Mouse (Mus musculus) bone marrow, adult 2 months (tissue): ENCODE data around the gene Arid3c. TPM values are rescaled to one million over a fixed set of nuclear protein-coding genes. Genes with fewer than 3 reads are reported as not detected.

Source experiments
- H3K27ac ChIP-seq: fragments of 200-500 bp; 2 replicates; pipeline ENCODE4 v1.5.1; 2012; ENCODE audit warnings: low read depth, mild to moderate bottlenecking, control low read depth, inconsistent platforms, low read length; ENCODE audit not compliant: control insufficient read depth, poor library complexity, insufficient read depth
- H3K4me1 ChIP-seq: fragments of 200-500 bp; 2 replicates; pipeline ENCODE4 v1.6.1; 2011; ENCODE audit warnings: low read length; ENCODE audit not compliant: control insufficient read depth, insufficient read depth
- H3K4me3 ChIP-seq: fragments of 200-500 bp; replicated peaks from 2 replicates; pipeline ENCODE3; 2011; ENCODE audit warnings: mild to moderate bottlenecking, low read depth, low read length, control low read depth; ENCODE audit not compliant: control insufficient read depth
- CTCF ChIP-seq: fragments of 200-500 bp; IDR thresholded peaks from 2 replicates; pipeline ENCODE4 v1.5.1; 2011; ENCODE audit warnings: low read length, control low read depth; ENCODE audit not compliant: control insufficient read depth, insufficient read depth
- POLR2A ChIP-seq: fragments of 200-500 bp; IDR thresholded peaks from 2 replicates; pipeline ENCODE4 v1.6.1; 2011; ENCODE audit warnings: low read depth, mild to moderate bottlenecking, control low read depth, low read length, borderline replicate concordance; ENCODE audit not compliant: control insufficient read depth
- WGBS: fragments of 180-500 bp; shearing (Covaris S2); methylation state at CpG from one replicate; pipeline ENCODE4 v1.1.7; 2018; 5-methylcytosine and 5-hydroxymethylcytosine counted together
- polyA plus RNA-seq: library from polyadenylated mRNA; stranded (reverse); fragments of >200 nt; gene quantifications from 2 replicates; pipeline ENCODE4 v1.2.4, GENCODE M21; 2011; ENCODE audit warnings: low replicate concordance; ENCODE audit not compliant: missing spikeins, insufficient read depth, insufficient read length

Gene Arid3c
- polyA plus RNA-seq, 1 experiment = not detected

DNA sequence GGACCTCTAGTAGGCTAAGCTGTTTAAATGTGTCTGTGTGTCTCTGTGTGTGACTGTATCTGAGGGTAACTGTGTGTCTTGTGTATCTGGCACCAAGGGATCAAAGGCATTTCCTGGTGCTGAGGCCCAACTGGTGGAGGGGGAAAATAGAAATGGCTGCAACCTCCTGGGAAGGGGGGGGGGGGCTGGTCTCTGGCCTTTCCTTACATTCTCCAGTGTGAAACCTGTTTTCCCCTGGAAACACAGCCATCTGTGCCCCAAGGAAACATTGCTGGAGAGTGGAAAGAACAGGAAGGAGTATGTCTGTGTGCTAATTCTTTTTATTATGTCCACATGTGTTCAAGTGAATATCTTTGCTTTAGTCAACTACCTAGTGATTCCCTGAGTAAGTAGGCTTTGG, 30.7 kb upstream of the Arid3c start:
- Histone ChIP-seq H3K4me3 (no peak overlapping the region), H3K27ac (no peak overlapping the region), H3K4me1 (peaks cover 2% of the 10 kb centered on the region)
- no peak for TF ChIP-seq CTCF
- no peak for TF ChIP-seq POLR2A

DNA sequence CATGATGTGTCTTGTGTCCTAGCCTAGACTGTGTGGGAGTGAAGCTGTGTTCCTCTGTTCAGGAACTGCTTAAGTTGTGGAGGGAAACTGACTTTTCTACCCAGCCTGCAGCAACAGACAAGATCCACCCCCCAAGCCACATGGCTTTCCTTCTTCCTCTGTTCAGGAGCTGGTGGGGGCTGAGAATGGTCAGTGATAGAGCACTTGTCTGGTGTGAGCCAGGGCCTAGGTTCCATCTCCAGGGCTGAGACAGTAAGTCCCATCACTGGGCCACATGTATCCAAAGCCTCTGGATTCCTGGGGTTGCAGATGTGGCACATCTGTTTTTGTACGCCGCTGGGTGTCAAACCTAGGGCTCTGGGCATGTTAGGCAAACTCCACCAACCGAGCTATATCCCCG, 30.0 kb upstream of the Arid3c start:
- 40% methylated on average over 4 of the region's 4 CpGs for WGBS
- H3K4me3 ChIP-seq = no peak overlapping the region
- no peak overlapping the region for H3K27ac ChIP-seq
- peaks cover 3% of the 10 kb centered on the region for H3K4me1 ChIP-seq
- no peak for TF ChIP-seq POLR2A
- no peak for TF ChIP-seq CTCF

- H3K4me3 ChIP-seq = peak overlapping the region; percentile 59
- WGBS = 5% methylated on average over 15 of the region's 15 CpGs
- no peak overlapping the region for H3K27ac ChIP-seq
- peaks cover 3% of the 10 kb centered on the region for H3K4me1 ChIP-seq
- TF ChIP-seq POLR2A = peak; percentile 24; the same call in 1 of the 2 replicates
- no peak; the same call in 1 of the 2 replicates for TF ChIP-seq CTCF
Measured at GRCm38 (mm10) chr4:41760288-41760721, 29.4 kb upstream of the Arid3c start.

DNA sequence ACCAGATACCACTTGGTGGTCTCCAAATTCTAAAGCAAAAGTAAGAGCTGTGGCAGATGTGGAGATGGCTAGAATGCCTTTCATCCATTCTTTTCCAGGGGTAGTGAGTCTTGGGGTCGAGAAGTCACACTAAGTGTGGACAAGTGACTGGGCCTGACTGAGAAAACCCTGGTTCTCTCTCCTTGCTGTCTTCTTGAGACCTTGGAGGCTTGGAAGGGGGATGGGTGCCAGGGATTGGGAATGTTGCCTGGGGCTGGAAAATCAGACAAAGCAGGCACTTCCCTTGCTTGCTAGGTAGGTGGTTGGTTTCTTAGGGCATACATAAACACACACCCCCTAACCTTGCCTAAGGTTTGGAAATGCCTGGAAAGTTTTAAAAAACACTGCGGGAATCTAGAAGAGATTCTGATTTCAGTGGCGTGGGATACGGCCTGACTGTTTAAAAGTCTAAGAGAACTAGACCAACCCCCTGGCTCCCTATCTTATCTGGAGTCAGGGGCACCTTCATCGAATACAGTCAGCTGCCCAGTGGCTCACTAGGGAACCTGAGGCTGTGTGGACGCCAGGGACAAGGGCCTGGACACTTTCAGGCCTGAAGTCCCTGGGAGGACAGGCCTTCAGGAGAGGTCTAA, 28.8 kb upstream of the Arid3c start:
- 43% methylated on average over 6 of the region's 6 CpGs for WGBS
- TF ChIP-seq CTCF (no peak), POLR2A (no peak)
- H3K4me1 ChIP-seq = peaks cover 3% of the 10 kb centered on the region
- no peak overlapping the region for H3K4me3 ChIP-seq
- H3K27ac ChIP-seq = no peak overlapping the region

DNA sequence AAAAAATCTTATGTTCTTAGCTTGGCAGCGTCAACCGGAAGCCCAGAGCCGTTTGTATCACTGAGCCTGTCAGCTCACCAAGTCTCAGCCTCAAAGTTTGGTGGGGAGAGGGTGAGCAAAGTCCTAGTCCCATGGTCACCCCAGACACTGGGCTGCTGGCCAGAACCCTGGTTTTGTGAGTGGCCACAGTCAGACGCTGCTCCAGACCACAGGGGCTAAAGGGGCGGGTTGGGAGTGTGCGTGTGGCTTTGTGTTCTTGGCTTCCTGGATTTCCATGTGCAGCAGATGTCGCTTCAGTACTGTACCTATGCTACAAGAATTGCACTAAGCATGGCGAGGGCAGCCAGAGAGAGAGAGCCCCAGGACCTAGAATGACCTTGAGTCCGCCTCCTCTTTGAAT, 28.3 kb upstream of the Arid3c start:
- TF ChIP-seq CTCF = no peak
- TF ChIP-seq POLR2A = no peak
- H3K4me1 ChIP-seq = peaks cover 3% of the 10 kb centered on the region
- no peak overlapping the region for H3K27ac ChIP-seq
- H3K4me3 ChIP-seq = no peak overlapping the region
- 35% methylated on average over 9 of the region's 9 CpGs for WGBS

DNA sequence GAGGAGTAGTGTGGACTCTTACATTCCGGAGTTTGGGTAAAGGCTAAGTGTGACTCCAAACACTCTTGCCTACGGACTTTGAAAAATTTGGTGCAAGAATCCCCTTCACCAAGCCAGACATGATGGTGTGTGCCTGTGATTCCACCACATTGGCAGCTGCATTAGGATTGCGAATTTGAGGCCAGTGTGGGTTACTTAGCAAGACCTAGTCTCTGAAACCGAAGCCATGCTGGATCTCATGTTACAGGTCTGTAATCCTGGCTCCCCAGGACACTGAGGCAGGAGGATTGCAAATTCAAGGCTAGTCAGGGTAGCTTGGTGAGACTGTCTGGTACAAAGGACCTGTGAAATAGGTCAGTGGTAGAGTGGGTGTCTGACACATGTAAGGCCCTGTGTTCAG, 27.8 kb upstream of the Arid3c start:
- WGBS = 84% methylated on average over 4 of the region's 4 CpGs
- TF ChIP-seq CTCF = no peak
- TF ChIP-seq POLR2A = no peak
- Histone ChIP-seq H3K4me1 (peaks cover 3% of the 10 kb centered on the region), H3K4me3 (no peak overlapping the region), H3K27ac (no peak overlapping the region)

DNA sequence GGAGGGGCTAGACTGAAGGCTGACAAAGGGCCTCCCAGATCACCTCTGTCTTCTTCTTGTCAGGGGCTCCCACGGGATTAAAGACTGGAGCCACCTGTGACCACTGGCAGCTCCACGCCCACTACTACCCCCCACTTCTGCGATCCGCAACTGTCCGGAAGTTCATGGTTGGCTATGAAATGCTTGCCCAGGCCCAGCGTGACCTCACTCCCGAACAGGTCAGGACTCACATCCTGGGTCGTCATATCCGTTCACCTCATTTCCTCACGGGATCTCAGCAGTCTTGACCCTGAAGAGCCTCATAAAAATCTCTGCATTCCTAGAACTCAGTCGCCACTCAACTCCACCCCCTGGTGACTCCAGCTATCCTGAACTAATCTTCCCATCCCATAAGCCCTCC, 27.1 kb upstream of the Arid3c start:
- no peak overlapping the region for H3K4me3 ChIP-seq
- TF ChIP-seq CTCF = no peak
- no peak for TF ChIP-seq POLR2A
- WGBS = 88% methylated on average over 11 of the region's 11 CpGs
- H3K4me1 ChIP-seq = peaks cover 3% of the 10 kb centered on the region
- no peak overlapping the region for H3K27ac ChIP-seq

GRCm38 (mm10) chr4:41757321-41757720, 26.4 kb upstream of the Arid3c start:
- no peak overlapping the region for H3K4me3 ChIP-seq
- WGBS = 89% methylated on average over 13 of the region's 13 CpGs
- no peak for TF ChIP-seq CTCF
- TF ChIP-seq POLR2A = no peak
- H3K27ac ChIP-seq = no peak overlapping the region
- peaks cover 3% of the 10 kb centered on the region for H3K4me1 ChIP-seq

GRCm38 (mm10) chr4:41756440-41756839, 25.5 kb upstream of the Arid3c start:
- Histone ChIP-seq H3K4me1 (peaks cover 3% of the 10 kb centered on the region), H3K4me3 (peak overlapping the region; percentile 78), H3K27ac (no peak overlapping the region)
- TF ChIP-seq CTCF (no peak), POLR2A (no peak)
- WGBS = 46% methylated on average over 8 of the region's 8 CpGs
